Mouse (Mus musculus): ENCODE measurements around the gene Agbl3.

DNA sequence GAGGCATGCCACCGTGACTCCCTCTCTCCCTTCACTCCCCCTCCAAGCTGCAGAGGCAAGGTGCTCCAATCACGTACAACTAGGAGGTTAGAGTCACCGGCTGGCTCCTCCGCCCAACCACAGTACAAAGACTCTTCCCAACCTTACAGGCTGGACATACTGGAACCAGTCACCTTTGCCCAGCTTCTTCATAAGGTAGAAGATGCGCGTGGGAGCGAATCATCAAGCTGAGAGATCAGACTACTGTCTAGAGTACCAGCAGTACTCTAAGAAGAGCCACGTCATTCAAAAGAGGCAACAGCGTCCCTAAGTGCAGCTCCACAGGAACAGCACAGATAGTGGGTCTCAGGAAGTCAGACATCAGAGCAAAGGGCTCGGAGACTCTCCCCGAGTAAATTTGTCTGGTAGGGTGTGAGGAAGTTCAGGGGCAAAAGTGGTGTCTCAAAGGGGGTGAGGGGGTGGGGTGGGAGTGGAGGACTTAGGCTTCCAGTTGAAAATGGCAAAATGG is 81.4 kb downstream of the Agbl3 start:
- TF ChIP-seq CTCF (IDR thresholded peaks at IDR 0.05; ENCODE audit: extremely low read depth, insufficient read length, insufficient replicate concordance, low read depth, low read length) (no peak), POLR2A (IDR thresholded peaks at IDR 0.05; ENCODE audit: low read depth, low read length) (no peak)
